Mouse (Mus musculus): ENCODE measurements at regions not wholly inside any gene's neighbourhood (a gene's known extent, or its start where the extent isn't known, plus 50 kb on each side); places are given as distances from the start of the nearest gene placed in this dataset.

DNA sequence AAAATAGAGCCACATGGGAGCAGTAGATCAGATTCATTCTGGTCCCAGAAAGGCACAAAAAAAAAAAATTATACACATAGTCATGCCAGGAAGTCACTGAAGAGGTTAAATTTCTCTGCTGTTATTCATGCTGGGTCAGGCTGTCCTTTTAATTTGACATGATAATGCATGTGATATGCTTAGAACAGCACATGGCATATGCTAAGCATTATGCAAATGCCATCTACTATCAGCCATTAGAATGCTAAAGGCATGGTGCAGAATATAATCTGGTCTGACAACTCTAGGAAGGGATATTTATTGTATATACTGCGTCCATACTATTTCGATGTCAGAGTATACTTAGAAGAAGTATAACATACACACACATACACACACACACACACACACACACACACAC lies 405.6 kb downstream of the AI429214 start:
- no peaks in the 10 kb centered on the region for H3K36me3 ChIP-seq (replicated peaks; ENCODE audit: control insufficient read depth, insufficient read depth)
- no peak overlapping the region for H3K4me2 ChIP-seq (replicated peaks)
- H3K9me3 ChIP-seq (ENCODE audit: control insufficient read depth, low read length): no peaks in the 10 kb centered on the region
- DNase-seq (ENCODE audit: low spot score) (no peak), ATAC-seq (ENCODE audit: low FRiP score) (no peak)
- H3K27ac ChIP-seq: no peak overlapping the region
- H3K4me1 ChIP-seq (replicated peaks; ENCODE audit: control insufficient read depth, insufficient read depth, low read length): no peaks in the 10 kb centered on the region
- no peak overlapping the region for H3K9ac ChIP-seq
- H3K4me3 ChIP-seq (replicated peaks; ENCODE audit: low read length): no peak overlapping the region
- WGBS: 67% methylated on average over 2 of the region's 2 CpGs
- H3K27me3 ChIP-seq (ENCODE audit: control insufficient read depth, insufficient read depth, low read length): no peaks in the 10 kb centered on the region

DNA sequence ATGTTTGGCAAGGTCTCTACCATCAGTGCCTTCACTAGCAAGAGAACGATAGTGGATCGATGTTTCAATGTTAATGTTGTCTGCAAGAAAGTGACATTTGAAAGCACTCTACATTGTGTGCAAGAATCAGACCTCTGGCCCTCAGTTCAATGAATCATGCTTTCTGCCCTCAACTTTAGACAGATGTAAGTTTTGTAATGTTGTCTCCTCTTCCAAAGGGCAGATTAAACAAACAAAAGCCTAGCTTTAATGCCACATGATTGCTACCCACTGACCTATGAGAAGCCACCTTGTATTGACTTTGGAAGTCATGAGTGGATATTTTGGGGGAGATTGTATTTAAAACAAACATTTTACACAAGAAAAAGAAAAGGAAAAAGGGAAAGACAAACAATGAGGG lies 429.2 kb downstream of the AI429214 start:
- DNase-seq (ENCODE audit: low spot score) (no peak), ATAC-seq (ENCODE audit: low FRiP score) (no peak)
- Histone ChIP-seq H3K4me1 (replicated peaks; ENCODE audit: control insufficient read depth, insufficient read depth, low read length) (no peaks in the 10 kb centered on the region), H3K9me3 (ENCODE audit: control insufficient read depth, low read length) (no peaks in the 10 kb centered on the region), H3K4me3 (replicated peaks; ENCODE audit: low read length) (no peak overlapping the region), H3K27ac (no peak overlapping the region), H3K9ac (no peak overlapping the region), H3K4me2 (replicated peaks) (no peak overlapping the region), H3K36me3 (replicated peaks; ENCODE audit: control insufficient read depth, insufficient read depth) (no peaks in the 10 kb centered on the region), H3K27me3 (ENCODE audit: control insufficient read depth, insufficient read depth, low read length) (no peaks in the 10 kb centered on the region)
- 77% methylated on average over 2 of the region's 2 CpGs for WGBS

DNA sequence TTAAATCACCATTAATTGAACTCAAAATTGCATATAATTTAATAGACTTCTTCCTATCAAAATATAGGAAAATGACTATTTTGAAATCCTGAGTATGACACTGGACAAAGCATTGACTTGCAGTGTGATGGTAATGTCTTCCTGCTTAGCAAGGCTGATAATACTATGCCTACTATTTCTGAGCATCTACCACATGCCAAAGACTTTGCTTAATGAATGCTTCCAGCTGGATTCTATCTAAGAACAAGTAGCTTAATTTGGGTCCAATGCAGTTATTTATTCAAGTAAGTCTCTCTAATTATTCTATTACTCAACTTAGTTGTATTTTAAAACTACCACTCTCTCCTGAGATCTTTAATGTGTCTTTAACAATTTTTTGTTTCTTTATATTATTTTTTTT lies 431.2 kb downstream of the AI429214 start:
- H3K4me2 ChIP-seq (replicated peaks): no peak overlapping the region
- H3K4me1 ChIP-seq (replicated peaks; ENCODE audit: control insufficient read depth, insufficient read depth, low read length): no peaks in the 10 kb centered on the region
- no peak overlapping the region for H3K9ac ChIP-seq
- no peak overlapping the region for H3K4me3 ChIP-seq (replicated peaks; ENCODE audit: low read length)
- ATAC-seq (ENCODE audit: low FRiP score): no peak
- DNase-seq (ENCODE audit: low spot score): no peak
- no peaks in the 10 kb centered on the region for H3K9me3 ChIP-seq (ENCODE audit: control insufficient read depth, low read length)
- no peaks in the 10 kb centered on the region for H3K36me3 ChIP-seq (replicated peaks; ENCODE audit: control insufficient read depth, insufficient read depth)
- H3K27ac ChIP-seq: no peak overlapping the region
- no peaks in the 10 kb centered on the region for H3K27me3 ChIP-seq (ENCODE audit: control insufficient read depth, insufficient read depth, low read length)

DNA sequence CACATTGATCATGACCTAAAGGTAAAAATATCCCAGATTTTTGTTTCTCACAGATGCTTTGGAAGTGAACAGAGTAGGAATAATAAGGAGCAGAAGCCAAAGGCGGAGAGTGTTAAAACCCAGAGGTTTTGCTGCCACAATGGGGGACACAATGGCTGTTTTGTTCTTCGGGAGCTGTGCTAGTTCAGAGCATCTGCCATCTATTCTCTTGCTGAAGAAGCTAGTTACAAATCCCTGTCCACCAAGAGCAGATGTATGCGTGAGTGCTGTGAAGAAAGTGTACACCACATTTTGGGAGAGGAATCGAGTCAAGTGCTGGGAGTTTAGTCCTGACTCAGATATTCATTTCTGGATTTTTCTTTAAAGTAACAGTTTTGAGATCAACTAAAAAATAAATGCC lies 435.4 kb downstream of the AI429214 start:
- H3K4me3 ChIP-seq (replicated peaks; ENCODE audit: low read length): no peak overlapping the region
- H3K9me3 ChIP-seq (ENCODE audit: control insufficient read depth, low read length): no peaks in the 10 kb centered on the region
- WGBS: 43% methylated on average over 4 of the region's 4 CpGs
- H3K36me3 ChIP-seq (replicated peaks; ENCODE audit: control insufficient read depth, insufficient read depth): no peaks in the 10 kb centered on the region
- DNase-seq (ENCODE audit: low spot score): no peak
- no peak overlapping the region for H3K4me2 ChIP-seq (replicated peaks)
- no peaks in the 10 kb centered on the region for H3K27me3 ChIP-seq (ENCODE audit: control insufficient read depth, insufficient read depth, low read length)
- no peak overlapping the region for H3K27ac ChIP-seq
- no peak overlapping the region for H3K9ac ChIP-seq
- no peak for ATAC-seq (ENCODE audit: low FRiP score)
- H3K4me1 ChIP-seq (replicated peaks; ENCODE audit: control insufficient read depth, insufficient read depth, low read length): no peaks in the 10 kb centered on the region

DNA sequence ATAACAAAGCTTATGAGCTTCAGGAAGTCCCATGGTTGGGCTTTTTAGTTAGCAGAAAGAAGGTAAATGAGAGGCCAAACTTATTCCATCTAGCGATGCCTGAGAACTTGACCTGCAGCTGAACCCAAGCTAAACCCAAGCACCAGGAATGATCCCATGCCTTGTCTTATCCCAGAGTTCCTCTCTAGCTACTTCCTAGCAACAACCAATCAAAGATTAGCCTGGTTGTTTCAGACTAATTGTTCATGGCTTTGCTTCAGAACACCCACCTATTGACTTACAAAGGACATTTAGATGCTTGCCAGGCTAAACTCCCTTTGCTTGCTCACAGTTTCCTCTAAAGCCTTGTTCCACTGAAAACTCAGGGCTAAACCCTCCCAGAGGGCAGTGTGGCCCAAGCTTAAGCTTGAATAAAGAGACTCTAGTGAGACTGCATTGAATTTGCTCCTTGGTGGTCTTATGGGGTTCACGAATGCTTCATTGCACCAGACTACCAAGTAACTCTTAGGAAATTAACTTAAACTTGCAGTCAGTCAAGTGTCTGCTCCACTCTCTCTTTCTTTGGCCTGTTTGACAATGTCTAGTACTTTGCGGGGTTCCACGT lies 467.2 kb downstream of the AI429214 start:
- DNase-seq (ENCODE audit: low spot score): no peak

DNA sequence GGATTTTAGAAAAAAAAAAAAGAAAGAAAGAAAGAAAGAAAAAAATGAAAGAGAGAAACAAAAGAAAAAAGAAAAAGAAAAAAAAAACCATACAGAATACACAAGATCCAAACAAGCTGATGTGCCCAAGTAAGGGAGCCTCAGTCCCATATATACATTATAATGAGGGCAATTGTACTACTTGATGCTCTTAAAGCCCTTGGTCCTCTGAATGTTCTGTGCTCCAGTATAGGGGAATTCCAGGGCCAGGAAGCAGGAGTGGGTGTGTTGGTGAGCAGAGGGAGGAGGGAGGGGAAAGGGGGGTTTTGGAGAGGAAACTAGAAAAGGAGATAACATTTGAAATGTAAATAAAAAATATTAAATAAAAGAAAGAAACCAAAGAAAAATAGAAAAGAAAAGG lies 472.2 kb downstream of the AI429214 start:
- Histone ChIP-seq H3K4me2 (replicated peaks) (no peak overlapping the region), H3K9me3 (ENCODE audit: control insufficient read depth, low read length) (no peaks in the 10 kb centered on the region), H3K4me3 (replicated peaks; ENCODE audit: low read length) (no peak overlapping the region), H3K4me1 (replicated peaks; ENCODE audit: control insufficient read depth, insufficient read depth, low read length) (no peaks in the 10 kb centered on the region), H3K27me3 (ENCODE audit: control insufficient read depth, insufficient read depth, low read length) (no peaks in the 10 kb centered on the region), H3K36me3 (replicated peaks; ENCODE audit: control insufficient read depth, insufficient read depth) (no peaks in the 10 kb centered on the region), H3K9ac (no peak overlapping the region), H3K27ac (no peak overlapping the region)
- ATAC-seq (ENCODE audit: low FRiP score): no peak
- no peak for DNase-seq (ENCODE audit: low spot score)

More for the DNA sequence above, 467.2 kb downstream of the AI429214 start:
- H3K27me3 ChIP-seq (ENCODE audit: control insufficient read depth, insufficient read depth, low read length): no peaks in the 10 kb centered on the region
- H3K36me3 ChIP-seq (replicated peaks; ENCODE audit: control insufficient read depth, insufficient read depth): no peaks in the 10 kb centered on the region
- no peak overlapping the region for H3K27ac ChIP-seq
- H3K4me2 ChIP-seq (replicated peaks): no peak overlapping the region
- no peak overlapping the region for H3K9ac ChIP-seq
- 63% methylated on average over 4 of the region's 4 CpGs for WGBS
- peak; percentile 59; the same call in 1 of the 2 replicates for ATAC-seq (ENCODE audit: low FRiP score)
- no peak overlapping the region for H3K4me3 ChIP-seq (replicated peaks; ENCODE audit: low read length)
- no peaks in the 10 kb centered on the region for H3K9me3 ChIP-seq (ENCODE audit: control insufficient read depth, low read length)
- H3K4me1 ChIP-seq (replicated peaks; ENCODE audit: control insufficient read depth, insufficient read depth, low read length): no peaks in the 10 kb centered on the region

DNA sequence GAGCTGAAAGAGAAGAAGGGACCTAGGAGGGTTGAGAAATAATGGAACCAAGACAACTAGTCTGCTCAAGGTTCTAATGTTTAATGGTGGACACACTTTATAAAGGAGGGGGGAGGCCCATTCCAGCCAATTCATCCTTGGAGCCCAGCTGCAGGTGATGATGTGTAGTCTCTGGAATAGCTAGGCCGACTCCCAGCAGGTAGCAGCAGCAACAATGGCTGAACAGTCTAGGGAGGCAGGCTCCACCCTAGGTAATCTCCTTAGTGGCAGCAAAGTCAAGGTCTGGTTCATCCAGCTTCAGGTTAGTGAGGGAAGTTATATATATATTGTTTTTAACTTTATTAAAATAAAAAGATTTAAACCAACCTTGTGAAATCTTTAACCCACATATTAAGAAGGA lies 474.3 kb downstream of the AI429214 start:
- no peak overlapping the region for H3K4me2 ChIP-seq (replicated peaks)
- no peaks in the 10 kb centered on the region for H3K27me3 ChIP-seq (ENCODE audit: control insufficient read depth, insufficient read depth, low read length)
- no peak overlapping the region for H3K4me3 ChIP-seq (replicated peaks; ENCODE audit: low read length)
- H3K36me3 ChIP-seq (replicated peaks; ENCODE audit: control insufficient read depth, insufficient read depth): no peaks in the 10 kb centered on the region
- no peak overlapping the region for H3K27ac ChIP-seq
- 85% methylated on average over 1 of the region's 1 CpGs for WGBS
- no peak overlapping the region for H3K9ac ChIP-seq
- ATAC-seq (ENCODE audit: low FRiP score) (no peak), DNase-seq (ENCODE audit: low spot score) (no peak)
- H3K9me3 ChIP-seq (ENCODE audit: control insufficient read depth, low read length): no peaks in the 10 kb centered on the region
- no peaks in the 10 kb centered on the region for H3K4me1 ChIP-seq (replicated peaks; ENCODE audit: control insufficient read depth, insufficient read depth, low read length)

Data from hindbrain, embryonic 14.5 days (tissue).